Mouse (Mus musculus): ENCODE measurements at regions not wholly inside any gene's neighbourhood (a gene's known extent, or its start where the extent isn't known, plus 50 kb on each side); places are given as distances from the start of the nearest gene placed in this dataset.

DNA sequence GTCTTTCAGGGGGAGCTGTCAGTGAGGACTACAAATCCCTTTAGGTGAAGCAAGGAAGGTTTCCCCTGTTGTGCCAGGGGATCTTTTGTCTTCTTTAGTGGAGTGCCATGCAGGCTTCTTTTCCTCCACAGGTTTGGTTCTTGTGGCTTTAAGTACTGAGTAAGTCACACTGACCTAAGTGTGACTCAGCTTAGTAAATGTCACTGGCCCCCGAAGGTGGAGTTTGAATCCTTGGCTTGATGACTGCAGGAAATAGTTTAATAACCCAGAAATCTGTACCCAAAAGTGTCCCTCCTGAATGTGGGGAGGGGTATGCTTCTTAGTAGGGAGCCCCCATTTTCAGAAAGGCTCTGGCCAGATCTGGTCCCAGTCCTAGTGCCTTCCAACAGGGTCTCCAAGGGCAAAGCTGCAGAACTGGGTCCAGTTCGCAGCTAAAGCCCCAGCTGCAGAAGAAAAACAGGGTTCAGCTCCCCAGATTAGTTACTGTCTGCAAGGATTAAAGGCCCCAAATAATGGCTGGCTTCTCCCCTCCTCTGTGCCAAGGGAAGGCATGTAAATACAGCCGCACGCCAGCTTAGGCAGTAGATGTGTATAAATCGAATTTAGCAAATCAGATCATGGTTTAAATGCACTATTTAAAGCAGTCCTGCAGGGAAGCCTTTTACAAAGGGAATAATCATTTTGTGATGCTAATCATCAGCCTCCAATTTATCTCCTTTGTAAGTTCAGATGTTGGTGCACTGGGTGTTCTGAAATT is 51.6 kb upstream of the Polg start:
- DNase-seq, result no peak

DNA sequence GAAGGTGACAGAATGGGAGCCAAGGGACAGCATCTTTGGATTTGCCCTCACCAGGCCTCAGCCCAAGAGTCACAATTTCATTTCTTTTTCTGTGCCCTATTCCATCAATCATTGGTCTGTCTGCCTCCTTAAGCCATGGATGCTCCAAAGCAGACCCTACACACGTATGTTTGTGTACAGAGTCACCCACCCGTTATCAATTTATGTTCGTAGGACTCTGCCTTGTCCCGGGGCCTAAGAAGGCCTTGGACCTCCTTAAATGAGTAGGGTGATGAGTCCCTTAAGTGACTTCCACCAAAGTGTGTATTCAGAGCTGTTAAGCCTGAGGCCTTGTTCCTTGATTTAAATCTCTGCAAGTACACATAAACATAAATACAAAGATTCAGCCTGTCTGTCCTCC is 50.1 kb upstream of the Polg start:
- no peak for DNase-seq
